Mouse (Mus musculus): Measurements from ENCODE around the gene Papola. TPM values are rescaled to one million over a fixed set of nuclear protein-coding genes. Genes with fewer than 3 reads are reported as not detected.
A peak's percentile ranks its signal among the peaks of the same experiment; 100 is the strongest.

Papola gene
- polyA plus RNA-seq, 1 experiment, result 72.7 TPM

- Histone ChIP-seq H3ac (ENCODE audit: control insufficient read depth, insufficient read length, low read depth) (no peak overlapping the region), H3K79me2 (ENCODE audit: control insufficient read depth, insufficient read depth) (no peaks in the 10 kb centered on the region), H3K36me3 (ENCODE audit: control insufficient read depth, insufficient read depth) (no peaks in the 10 kb centered on the region), H3K79me3 (ENCODE audit: low read depth) (no peaks in the 10 kb centered on the region), H3K27me3 (ENCODE audit: control insufficient read depth, insufficient read depth, insufficient read length) (peaks cover 6% of the 10 kb centered on the region), H3K4me3 (ENCODE audit: insufficient read depth, poor library complexity, severe bottlenecking) (no peak overlapping the region)
- TF ChIP-seq CEBPB (IDR thresholded peaks at IDR 0.05; ENCODE audit: low read depth) (no peak), CTCF (IDR thresholded peaks at IDR 0.05; ENCODE audit: control insufficient read depth, insufficient read depth, insufficient read length) (no peak), MAX (IDR thresholded peaks at IDR 0.05) (no peak), FOSL1 (IDR thresholded peaks at IDR 0.05; ENCODE audit: insufficient read depth, low read length, poor library complexity, severe bottlenecking) (no peak), MYOD1 (IDR thresholded peaks at IDR 0.05; ENCODE audit: control insufficient read depth, insufficient read length, low read depth) (no peak), MYOG (IDR thresholded peaks at IDR 0.05; ENCODE audit: control insufficient read depth, extremely low read depth, insufficient read length) (no peak), USF1 (IDR thresholded peaks at IDR 0.05; ENCODE audit: low read depth) (no peak)
Observed at GRCm38 (mm10) chr12:105761171-105761570, 23.3 kb upstream of the Papola start.

DNA sequence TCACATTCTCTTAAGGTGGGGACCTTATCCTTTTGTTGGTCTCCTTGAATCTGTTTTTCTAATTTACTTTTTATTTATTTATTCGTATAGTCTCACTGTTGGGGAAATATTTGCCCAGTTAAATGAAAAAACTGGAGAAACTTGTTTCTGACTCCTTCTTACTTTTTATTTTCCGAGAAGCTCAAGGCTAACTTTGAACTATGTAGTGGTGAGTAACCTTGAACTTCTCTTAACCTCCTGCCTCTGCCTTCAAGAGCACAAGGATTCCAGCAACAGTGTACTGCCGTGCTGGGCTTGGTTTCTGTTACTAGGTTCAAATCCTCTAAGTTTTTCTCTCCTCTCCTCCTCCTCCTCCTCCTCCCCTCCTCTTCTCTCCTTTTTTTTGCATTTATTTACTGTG is 22.9 kb upstream of the Papola start:
- no peaks in the 10 kb centered on the region for H3K79me2 ChIP-seq (ENCODE audit: control insufficient read depth, insufficient read depth)
- H3K4me3 ChIP-seq (ENCODE audit: insufficient read depth, poor library complexity, severe bottlenecking), result no peak overlapping the region
- no peak for TF ChIP-seq MAX (IDR thresholded peaks at IDR 0.05)
- no peaks in the 10 kb centered on the region for H3K36me3 ChIP-seq (ENCODE audit: control insufficient read depth, insufficient read depth)
- H3K27me3 ChIP-seq (ENCODE audit: control insufficient read depth, insufficient read depth, insufficient read length), result peaks cover 10% of the 10 kb centered on the region
- H3ac ChIP-seq (ENCODE audit: control insufficient read depth, insufficient read length, low read depth), result no peak overlapping the region
- no peaks in the 10 kb centered on the region for H3K79me3 ChIP-seq (ENCODE audit: low read depth)

GRCm38 (mm10) chr12:105769700-105770099 is 14.8 kb upstream of the Papola start:
- Histone ChIP-seq H3K27me3 (ENCODE audit: control insufficient read depth, insufficient read depth, insufficient read length) (peaks cover 7% of the 10 kb centered on the region), H3K79me2 (ENCODE audit: control insufficient read depth, insufficient read depth) (no peaks in the 10 kb centered on the region)
- no peak for TF ChIP-seq MYOG (IDR thresholded peaks at IDR 0.05; ENCODE audit: control insufficient read depth, extremely low read depth, insufficient read length)
- TF ChIP-seq MAX (IDR thresholded peaks at IDR 0.05), result no peak
- TF ChIP-seq MYOD1 (IDR thresholded peaks at IDR 0.05; ENCODE audit: control insufficient read depth, insufficient read length, low read depth), result no peak
- no peak for TF ChIP-seq USF1 (IDR thresholded peaks at IDR 0.05; ENCODE audit: low read depth)
- TF ChIP-seq FOSL1 (IDR thresholded peaks at IDR 0.05; ENCODE audit: insufficient read depth, low read length, poor library complexity, severe bottlenecking), result no peak
- TF ChIP-seq CTCF (IDR thresholded peaks at IDR 0.05; ENCODE audit: control insufficient read depth, insufficient read depth, insufficient read length), result no peak
- TF ChIP-seq CEBPB (IDR thresholded peaks at IDR 0.05; ENCODE audit: low read depth), result no peak

GRCm38 (mm10) chr12:105774871-105775270 is 9.6 kb upstream of the Papola start:
- H3K79me2 ChIP-seq (ENCODE audit: control insufficient read depth, insufficient read depth), result no peaks in the 10 kb centered on the region
- H3K4me3 ChIP-seq (ENCODE audit: insufficient read depth, poor library complexity, severe bottlenecking), result no peak overlapping the region
- TF ChIP-seq FOSL1 (IDR thresholded peaks at IDR 0.05; ENCODE audit: insufficient read depth, low read length, poor library complexity, severe bottlenecking) (no peak), MAX (IDR thresholded peaks at IDR 0.05) (no peak), MYOD1 (IDR thresholded peaks at IDR 0.05; ENCODE audit: control insufficient read depth, insufficient read length, low read depth) (no peak), CEBPB (IDR thresholded peaks at IDR 0.05; ENCODE audit: low read depth) (no peak), CTCF (IDR thresholded peaks at IDR 0.05; ENCODE audit: control insufficient read depth, insufficient read depth, insufficient read length) (no peak), MYOG (IDR thresholded peaks at IDR 0.05; ENCODE audit: control insufficient read depth, extremely low read depth, insufficient read length) (no peak), USF1 (IDR thresholded peaks at IDR 0.05; ENCODE audit: low read depth) (no peak)
- no peaks in the 10 kb centered on the region for H3K36me3 ChIP-seq (ENCODE audit: control insufficient read depth, insufficient read depth)
- H3ac ChIP-seq (ENCODE audit: control insufficient read depth, insufficient read length, low read depth), result no peak overlapping the region
- H3K27me3 ChIP-seq (ENCODE audit: control insufficient read depth, insufficient read depth, insufficient read length), result peaks cover 9% of the 10 kb centered on the region
- no peaks in the 10 kb centered on the region for H3K79me3 ChIP-seq (ENCODE audit: low read depth)

More at GRCm38 (mm10) chr12:105769700-105770099, 14.8 kb upstream of the Papola start:
- Histone ChIP-seq H3ac (ENCODE audit: control insufficient read depth, insufficient read length, low read depth) (no peak overlapping the region), H3K4me3 (ENCODE audit: insufficient read depth, poor library complexity, severe bottlenecking) (no peak overlapping the region), H3K36me3 (ENCODE audit: control insufficient read depth, insufficient read depth) (no peaks in the 10 kb centered on the region), H3K79me3 (ENCODE audit: low read depth) (no peaks in the 10 kb centered on the region)

DNA sequence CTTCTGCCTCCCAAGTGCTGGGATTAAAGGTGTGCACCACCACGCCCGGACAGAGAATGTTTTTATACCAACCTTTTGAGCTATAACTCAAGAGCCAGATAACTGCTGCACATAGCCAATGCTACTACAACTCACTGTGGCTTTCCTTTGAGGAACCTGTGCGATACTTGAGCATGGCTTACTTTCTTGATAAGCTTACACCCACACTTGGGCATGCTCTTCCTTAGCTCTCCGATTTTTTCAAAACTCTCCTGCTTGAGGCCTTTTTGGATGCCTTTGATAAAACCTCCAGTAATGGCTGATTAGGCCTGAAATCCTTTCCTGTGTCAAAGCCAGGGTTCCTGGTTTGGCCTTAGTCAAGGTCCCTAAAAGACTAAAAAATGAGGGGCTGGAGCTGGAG is 6.8 kb upstream of the Papola start:
- Histone ChIP-seq H3K36me3 (ENCODE audit: control insufficient read depth, insufficient read depth) (no peaks in the 10 kb centered on the region), H3K27me3 (ENCODE audit: control insufficient read depth, insufficient read depth, insufficient read length) (peaks cover 9% of the 10 kb centered on the region), H3K79me2 (ENCODE audit: control insufficient read depth, insufficient read depth) (no peaks in the 10 kb centered on the region), H3ac (ENCODE audit: control insufficient read depth, insufficient read length, low read depth) (no peak overlapping the region), H3K79me3 (ENCODE audit: low read depth) (no peaks in the 10 kb centered on the region), H3K4me3 (ENCODE audit: insufficient read depth, poor library complexity, severe bottlenecking) (no peak overlapping the region)
- TF ChIP-seq CEBPB (IDR thresholded peaks at IDR 0.05; ENCODE audit: low read depth), result no peak
- no peak for TF ChIP-seq MYOD1 (IDR thresholded peaks at IDR 0.05; ENCODE audit: control insufficient read depth, insufficient read length, low read depth)
- no peak for TF ChIP-seq USF1 (IDR thresholded peaks at IDR 0.05; ENCODE audit: low read depth)
- TF ChIP-seq CTCF (IDR thresholded peaks at IDR 0.05; ENCODE audit: control insufficient read depth, insufficient read depth, insufficient read length), result no peak
- no peak for TF ChIP-seq FOSL1 (IDR thresholded peaks at IDR 0.05; ENCODE audit: insufficient read depth, low read length, poor library complexity, severe bottlenecking)
- TF ChIP-seq MAX (IDR thresholded peaks at IDR 0.05), result no peak

DNA sequence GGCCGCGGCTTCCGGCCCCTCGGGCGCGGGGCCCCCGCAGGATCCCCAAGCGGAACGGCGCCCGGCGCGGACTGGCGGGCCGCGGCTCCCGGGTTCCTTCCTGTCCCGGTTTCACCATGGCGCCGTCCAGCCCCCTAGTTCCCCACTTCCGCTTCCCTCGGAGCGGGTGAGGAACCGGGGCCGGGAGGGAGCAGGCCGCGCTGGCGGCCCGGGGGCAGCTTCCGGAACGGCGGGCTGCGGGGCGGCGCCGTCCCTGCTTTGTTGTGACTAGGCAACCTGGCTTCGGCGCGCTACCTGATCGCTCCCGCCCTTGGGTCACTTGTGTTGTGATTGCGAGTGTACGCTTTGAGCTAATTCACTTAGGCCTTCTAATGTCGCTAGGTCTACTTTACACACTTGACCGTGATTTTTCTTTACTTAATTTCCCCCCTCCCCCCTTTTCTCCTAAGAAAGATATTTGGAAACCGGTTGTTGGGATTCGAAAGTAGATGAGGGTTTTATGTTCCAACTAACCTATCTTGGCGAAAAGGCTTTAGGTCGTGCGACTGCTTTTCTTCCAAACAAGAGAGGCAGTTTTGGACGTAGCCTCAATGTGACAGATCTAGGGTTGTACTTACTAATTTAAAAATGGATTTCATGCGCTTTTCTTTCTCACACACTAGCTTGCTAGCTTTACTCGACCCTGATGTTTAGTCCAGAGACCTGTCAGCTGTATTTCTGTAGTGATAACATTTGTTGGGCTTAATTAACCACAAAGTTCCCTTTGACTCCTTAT is 693 bp downstream of the Papola start:
- H3ac ChIP-seq (ENCODE audit: control insufficient read depth, insufficient read length, low read depth), result peak overlapping the region; percentile 95
- peaks cover 55% of the 10 kb centered on the region for H3K79me2 ChIP-seq (ENCODE audit: control insufficient read depth, insufficient read depth)
- peaks cover 51% of the 10 kb centered on the region for H3K79me3 ChIP-seq (ENCODE audit: low read depth)
- TF ChIP-seq MAX (IDR thresholded peaks at IDR 0.05) (no peak), FOSL1 (IDR thresholded peaks at IDR 0.05; ENCODE audit: insufficient read depth, low read length, poor library complexity, severe bottlenecking) (no peak), MYOD1 (IDR thresholded peaks at IDR 0.05; ENCODE audit: control insufficient read depth, insufficient read length, low read depth) (no peak), CTCF (IDR thresholded peaks at IDR 0.05; ENCODE audit: control insufficient read depth, insufficient read depth, insufficient read length) (no peak), USF1 (IDR thresholded peaks at IDR 0.05; ENCODE audit: low read depth) (no peak), MYOG (IDR thresholded peaks at IDR 0.05; ENCODE audit: control insufficient read depth, extremely low read depth, insufficient read length) (no peak)
- no peaks in the 10 kb centered on the region for H3K27me3 ChIP-seq (ENCODE audit: control insufficient read depth, insufficient read depth, insufficient read length)
- H3K4me3 ChIP-seq (ENCODE audit: insufficient read depth, poor library complexity, severe bottlenecking), result peak overlapping the region; percentile 76
- H3K36me3 ChIP-seq (ENCODE audit: control insufficient read depth, insufficient read depth), result peaks cover 18% of the 10 kb centered on the region
